Mouse (Mus musculus) fibroblast of lung, adult 2 months (primary cell): ENCODE measurements around the gene Wdr86.
A peak's percentile ranks its signal among the peaks of the same experiment; 100 is the strongest.
"Not testable (repeated sequence)": the region's sequence is repeated elsewhere in the genome, so short reads cannot be mapped to it uniquely, and the experiment has no call there.

Experiments
- DNase-seq: peaks from one replicate; pipeline ENCODE4 v3.0.0-alpha.2; 2011; ENCODE audit warnings: low read depth

Gene Wdr86

DNA sequence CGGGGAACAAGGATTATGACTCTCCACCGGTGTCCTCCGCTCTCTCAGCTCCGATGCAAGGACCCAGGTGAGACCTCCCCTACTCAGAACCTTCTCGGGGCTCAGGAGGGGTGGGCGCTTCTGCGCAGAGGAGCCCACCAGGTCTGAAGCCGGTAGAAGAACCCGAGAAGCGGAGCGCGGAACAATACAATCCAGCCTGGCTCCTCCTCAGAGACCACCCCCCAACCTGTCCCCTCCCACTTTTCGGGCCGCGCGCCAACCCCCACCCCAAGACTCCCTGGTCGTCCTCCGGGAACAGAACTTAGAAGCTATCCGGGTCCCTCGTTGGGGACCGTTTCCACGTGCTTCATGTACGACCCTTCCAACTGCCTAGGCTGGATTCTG is at the start of gene Wdr86:
Gene Wdr86, minus strand, starts transcription at position 240 of the 384 bp plus-strand sequence.
- no peak for DNase-seq

DNA sequence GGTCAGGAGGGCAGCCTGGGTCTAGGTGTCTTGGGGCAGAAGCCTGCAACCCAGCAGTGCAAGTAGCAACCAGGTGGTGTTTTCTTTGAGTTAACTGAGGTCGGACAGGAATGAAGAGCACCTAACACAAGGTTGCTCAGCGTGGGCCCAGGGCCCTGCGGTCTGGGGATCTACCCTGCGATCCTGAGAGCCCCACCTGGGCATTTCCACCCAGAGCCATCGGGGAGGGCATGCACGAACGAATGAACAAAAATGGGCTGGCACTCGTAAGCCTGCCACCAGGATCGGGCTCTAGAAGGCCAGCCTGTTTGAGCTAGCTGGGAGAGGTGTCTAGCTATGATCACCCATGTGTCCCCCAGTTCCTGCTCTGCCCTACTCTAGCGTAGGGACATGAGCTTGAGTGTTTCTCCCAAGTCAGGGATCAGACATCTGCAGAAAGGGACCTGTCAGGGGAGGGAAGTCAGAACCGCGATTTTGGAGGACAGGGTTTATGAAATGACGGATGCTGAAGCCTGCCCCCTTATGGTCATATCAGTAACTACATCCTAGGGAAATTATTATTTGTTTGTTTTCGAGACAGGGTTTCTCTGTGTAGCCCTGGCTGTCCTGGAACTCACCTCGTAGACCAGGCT is 49.5 kb upstream of the Wdr86 start:
- no peak for DNase-seq

DNA sequence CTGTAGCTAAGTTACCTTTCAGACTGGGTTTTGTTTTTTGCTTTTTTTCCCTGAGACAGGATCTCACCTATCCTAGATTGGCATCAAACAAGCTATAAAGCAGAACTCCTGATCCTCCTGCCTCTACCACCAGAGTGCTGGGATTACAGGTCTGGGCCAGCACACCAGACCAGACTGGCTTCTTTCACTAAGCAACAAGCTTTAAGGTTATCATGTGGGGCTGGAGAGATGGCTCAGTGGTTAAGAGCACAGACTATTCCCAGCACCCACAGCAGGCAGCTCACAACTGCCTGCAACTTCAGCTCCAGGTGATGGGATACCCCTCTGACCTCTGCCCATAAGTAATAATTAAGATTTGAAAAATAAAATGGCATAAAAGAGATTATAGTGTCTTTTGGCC is 48.8 kb upstream of the Wdr86 start:
- DNase-seq, result no peak

DNA sequence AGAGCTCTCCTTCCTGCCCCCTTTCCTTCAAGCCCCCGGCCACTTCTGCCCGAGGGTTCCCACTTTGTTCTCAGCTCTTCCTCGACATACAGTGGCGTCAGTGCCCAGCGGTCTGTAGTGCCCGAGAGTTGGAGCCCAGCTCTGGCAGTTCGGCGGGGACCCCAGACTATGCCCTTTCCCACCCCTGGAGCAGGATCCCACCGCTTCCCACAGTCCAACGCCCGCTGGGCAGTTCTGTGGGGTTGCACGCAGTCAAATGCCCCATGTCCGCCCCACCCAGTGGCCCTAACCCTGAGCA is 48.3 kb upstream of the Wdr86 start:
- DNase-seq, result no peak

DNA sequence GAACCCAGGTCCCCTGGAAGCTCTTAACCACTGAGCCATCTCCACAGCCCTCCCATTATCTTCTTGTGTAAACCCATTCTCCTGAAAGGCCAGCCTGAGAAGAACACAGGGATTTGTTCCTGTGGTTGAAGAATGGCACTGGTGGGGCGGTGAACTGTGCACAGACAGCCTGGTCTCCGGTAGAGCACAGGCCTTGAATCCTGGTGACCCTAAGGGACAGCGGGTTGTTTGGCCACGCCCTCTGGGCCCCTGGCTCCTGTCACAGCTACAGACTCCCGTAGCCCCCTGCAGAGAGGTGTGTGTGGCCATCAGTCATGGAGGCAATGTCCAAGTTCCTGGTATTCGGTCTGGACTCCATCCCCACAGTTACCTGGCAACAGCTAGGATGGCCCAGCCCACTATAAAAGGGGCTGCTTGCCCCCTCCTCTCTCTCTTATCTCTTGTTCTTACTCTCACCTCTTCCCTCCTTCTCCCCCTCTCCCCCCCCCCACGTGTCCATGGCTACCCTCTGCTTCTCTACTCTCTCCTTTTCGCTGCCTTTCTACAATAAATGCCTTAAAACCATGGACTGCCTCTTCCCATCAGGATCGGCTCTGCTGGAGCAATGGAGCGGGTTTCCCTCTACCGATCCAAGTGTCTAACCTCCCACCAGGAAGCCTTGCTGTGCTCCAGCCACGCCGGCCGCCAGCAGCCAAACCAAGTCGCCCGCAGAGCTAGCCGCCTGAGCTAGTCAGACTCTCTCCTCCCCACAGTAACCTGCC is 47.7 kb upstream of the Wdr86 start:
- DNase-seq, result no peak

DNA sequence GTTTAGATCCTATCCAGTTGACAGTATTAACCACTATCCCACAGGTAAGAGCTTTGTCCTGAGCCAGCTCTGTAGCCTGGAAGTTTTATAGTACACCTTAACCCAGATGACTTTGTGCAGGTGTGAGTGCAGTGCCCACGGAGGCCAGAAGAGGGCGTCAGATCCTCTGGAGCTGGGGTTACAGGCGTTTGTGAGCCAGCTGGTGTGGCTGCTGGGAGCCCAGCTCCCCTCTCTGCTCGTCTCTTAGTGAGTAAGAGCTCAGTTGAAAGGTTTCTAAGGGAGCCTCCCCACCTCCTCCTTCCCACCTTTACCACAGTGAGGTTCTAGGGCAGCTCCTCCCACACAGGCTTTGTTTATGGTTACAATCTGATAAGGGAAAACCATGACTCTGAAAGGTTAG is 46.2 kb upstream of the Wdr86 start:
- no peak for DNase-seq

DNA sequence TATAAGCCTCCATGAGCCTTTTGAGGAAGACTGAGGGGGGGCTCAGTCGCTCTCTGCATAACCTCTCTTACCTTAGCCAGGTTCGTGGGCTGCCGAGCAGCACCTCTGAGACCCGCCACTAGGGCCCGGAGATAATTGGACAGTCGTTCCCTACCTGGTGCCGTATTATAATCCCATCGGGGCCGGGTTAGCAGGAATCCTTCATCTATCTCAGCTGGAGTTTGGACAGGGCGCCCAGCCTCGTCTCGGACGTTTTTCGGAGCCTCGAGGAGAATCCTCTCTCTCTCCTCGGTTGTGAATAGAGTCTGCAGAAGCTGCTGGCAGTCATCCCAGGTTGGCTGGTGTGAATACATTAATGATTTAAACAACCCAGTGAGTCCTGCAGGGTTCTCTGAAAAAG is 44.0 kb upstream of the Wdr86 start:
- not testable (repeated sequence) for DNase-seq

DNA sequence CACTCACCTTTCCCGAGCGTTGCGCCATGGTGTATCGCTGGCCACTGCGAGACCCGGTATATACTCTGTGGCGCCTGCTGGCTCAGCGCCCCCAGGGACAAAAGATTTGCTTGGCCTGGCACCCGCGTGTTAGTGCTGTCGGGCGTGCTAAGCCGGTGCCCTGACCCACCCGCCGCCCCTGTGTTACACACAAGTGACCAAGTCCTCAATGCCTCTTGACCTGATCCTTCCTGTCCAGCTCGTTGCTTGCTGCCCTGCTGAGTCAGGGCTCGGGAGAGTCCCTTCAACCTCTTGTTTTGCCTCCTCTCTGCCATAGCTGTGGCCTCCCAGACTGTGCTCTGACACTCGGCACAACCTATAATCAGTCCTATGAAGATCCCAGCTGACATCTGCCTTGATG is 27.3 kb upstream of the Wdr86 start, which contains the start of gene Crygn:
Gene Crygn, minus strand, starts transcription at position 193 of the 400 bp plus-strand sequence.
- DNase-seq, result no peak

DNA sequence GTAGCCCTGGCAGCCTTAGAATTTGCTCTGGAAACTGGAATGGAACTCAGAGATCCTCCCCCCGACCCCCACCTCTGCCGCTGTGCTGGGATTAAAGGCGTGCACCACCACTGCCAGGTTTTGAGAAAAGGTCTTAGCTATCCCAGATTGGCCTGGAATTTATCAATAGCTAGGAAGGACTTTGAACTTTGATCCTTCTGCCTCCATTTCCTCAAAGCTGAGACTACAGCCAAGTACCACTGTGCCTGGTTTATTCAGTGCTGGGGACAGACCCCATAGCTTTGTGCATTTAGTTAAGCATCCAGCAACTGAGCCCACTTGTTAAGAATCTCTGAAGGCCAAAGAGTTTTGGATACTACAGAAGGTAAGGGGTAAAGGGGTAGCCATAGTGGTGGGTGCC is 26.4 kb upstream of the Wdr86 start:
- no peak for DNase-seq

DNA sequence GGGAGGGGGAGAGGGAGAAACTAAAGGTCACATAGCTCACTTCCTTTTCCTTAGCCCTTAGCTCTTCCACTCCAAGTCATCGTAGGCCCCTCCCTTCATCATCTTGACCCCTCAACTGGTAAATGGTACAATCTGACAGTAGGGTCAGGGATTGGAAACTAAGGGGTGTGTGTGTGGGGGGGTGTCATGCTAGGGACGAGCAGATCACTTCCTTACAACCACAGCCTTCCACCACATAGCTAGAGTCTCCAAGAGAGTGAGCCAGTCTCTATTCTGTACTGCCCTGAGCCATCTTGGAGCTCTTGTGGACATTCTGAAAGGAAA is 21.6 kb upstream of the Wdr86 start:
- DNase-seq, result no peak

DNA sequence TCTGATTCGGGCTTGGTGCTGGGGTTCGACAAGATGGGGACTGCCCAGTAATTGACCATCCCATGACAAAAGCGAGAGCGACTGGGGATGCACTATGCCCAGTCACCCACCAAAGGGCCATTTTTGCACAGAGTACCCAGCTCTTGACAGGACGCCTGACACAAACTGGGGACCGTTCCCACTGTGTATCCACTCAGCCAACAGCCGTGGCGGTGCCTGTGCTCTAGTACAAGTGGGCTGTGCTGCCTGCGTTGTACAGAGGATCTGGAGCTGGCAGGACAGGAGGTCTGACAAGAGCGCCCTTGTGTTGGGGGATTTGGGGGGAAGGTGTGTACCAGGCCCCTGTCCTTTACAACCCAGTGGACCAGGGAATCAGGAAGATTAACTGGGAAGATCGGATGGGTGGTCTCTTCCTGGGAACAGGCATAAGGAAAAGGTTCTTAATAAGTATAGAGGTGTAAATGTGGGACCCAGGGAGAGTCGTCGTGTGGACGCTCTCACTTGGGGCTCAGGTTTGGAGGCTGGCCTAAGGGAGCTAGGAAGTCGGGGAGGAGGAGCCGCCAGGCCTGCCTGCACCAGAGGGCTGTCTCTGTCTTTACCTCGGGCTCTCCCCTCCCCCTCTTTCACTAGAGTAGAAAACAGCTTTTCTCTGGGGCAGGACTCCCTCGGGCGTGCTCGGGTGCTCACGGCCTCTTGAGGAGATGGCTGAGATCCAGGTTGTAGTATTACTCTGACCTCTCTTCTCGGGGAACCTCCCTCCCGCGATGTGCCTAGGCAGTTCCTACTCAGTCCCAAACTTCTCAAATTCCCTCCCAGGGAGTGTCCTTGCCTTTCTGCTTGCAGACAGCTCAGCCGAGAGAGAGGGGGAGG is 21.0 kb upstream of the Wdr86 start:
- peak; percentile 35 for DNase-seq

DNA sequence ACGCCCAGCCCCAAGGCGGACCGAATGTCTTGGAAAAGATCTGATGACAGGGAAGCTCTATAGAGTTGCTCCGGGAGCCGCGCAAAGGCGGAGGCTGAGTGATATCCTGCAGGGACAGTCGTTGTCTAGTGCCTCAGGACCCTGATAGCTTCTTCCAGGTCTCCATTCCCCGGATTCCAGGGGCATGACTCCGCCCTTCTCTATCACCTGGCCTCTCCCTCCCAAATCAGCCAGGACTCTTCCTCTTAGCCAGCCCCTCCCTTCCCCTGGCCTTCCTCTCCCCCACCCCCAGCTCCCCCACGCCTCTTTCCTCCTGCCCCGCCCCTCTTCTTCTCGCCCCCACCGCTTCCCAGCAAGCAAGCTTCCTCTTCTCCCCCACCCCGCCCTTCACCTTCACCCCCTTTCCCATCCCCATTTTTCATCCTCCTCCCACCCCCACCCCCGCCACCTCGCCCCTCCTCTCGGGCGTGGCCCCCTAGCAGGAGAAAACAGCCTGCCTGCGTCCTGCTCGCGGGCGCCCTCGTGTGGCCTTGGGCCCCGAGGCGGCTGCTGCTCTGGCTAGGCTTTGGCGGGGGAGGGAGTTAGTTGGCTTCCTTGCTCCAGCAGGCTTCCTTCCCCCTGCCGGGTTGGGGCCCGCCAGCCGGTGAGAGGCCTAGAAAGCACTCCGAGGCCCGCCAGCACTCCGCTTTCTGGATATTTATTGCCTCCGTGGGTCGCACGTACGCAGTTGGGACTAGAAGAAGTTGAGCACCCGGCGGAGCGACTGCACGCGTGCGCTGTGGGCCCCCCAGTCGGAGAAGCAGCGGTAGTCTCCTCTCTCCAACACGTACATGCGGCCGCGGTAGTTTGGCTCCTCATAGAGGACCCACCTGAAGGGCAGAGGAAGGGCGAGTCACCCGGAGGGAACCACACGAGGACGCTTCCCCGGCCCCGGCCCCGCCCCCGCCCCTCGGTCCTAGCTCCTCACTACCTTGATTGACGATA is 20.1 kb upstream of the Wdr86 start:
- peak; percentile 72 for DNase-seq

DNA sequence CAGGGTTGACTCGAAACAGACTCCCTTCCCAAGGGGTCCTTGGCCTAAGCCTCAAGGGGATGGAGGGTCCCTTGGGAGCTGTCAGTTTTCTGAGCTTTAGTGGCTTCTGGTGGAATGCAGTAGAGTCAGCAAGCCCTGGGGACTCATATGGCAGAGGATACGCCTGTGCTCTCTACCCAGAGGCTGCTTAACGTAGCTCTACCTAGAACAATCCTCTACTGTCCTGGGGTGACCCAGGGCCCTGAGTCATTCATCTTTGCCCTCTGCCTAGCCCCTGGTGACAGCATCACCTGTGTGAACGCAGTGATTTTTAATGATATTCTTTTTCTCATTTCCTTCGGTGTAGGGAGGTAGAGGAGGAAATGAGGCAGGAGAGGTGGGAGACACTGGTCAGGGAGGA is 19.2 kb upstream of the Wdr86 start:
- DNase-seq, result no peak

DNA sequence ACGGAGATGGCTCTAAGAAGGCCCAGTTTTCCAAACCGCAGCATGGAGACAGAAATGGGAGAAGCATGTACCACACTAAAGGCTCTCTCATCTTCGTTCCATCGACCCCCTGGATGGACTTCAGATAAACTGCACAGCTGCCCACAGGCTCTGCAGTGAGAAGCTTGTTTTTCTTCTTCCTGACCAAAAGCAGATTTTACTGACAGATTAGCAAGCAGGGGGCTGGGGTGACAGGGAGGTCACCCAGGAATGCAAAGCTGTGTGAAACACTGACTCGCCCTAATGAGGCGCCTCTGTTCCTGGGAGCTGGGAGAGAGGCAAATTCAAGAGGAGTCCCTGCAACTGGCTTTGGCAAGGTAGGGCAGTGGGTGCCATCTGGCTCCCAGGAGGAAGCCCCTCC is 17.0 kb upstream of the Wdr86 start:
- no peak for DNase-seq

DNA sequence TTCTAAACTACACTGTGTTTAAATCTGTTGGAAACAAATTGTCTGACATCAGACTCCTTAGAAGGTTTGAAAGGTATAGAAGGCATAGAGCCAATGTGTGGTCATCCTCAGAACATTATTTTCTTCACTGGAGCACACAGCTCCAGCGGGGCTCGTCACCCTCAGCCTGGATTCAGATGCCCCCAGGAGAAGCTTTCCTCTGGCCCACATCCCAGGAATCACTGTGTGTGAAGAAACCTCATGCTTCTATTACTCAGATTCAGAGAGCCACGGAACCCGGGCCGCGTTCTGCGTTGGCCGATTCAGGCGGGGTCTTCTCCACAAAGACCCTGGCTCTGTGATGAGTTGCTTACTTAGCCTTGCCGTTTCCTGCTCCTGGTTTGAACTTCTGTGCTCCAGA is 13.4 kb upstream of the Wdr86 start:
- DNase-seq, result no peak

DNA sequence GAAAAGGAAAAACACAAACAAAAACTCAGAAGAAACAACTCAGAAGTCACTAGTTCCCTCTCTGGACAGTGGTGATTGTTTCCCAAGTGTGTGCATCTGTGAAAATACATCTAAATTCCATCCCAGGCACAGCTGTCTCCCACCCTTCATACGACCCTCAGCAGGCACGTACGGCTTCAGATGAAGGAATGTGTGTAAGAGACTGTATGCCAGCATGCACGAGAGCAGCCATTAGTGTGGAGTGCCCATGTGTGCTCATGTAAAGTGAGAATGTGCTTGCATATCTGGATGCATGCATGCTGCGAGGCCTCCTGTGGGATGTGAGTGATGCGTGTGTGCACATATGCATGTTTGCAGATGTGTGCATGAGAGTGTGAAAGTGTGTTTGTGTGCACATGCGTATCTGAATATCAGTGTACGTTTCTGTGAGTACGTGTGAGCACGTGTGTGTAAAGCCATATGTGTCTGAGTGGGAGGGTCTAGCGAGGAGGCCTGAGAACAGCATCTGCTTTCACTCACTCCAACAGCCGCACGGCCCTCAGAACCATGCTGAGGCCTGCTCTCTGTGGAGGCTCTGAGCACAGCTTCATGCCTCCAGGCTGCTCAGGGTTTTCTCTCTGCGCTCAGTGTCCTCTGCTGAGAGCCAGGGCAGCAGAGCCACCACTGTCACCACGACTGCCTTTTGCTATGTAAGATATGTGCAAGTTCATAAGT is 10.8 kb upstream of the Wdr86 start:
- DNase-seq, result no peak

DNA sequence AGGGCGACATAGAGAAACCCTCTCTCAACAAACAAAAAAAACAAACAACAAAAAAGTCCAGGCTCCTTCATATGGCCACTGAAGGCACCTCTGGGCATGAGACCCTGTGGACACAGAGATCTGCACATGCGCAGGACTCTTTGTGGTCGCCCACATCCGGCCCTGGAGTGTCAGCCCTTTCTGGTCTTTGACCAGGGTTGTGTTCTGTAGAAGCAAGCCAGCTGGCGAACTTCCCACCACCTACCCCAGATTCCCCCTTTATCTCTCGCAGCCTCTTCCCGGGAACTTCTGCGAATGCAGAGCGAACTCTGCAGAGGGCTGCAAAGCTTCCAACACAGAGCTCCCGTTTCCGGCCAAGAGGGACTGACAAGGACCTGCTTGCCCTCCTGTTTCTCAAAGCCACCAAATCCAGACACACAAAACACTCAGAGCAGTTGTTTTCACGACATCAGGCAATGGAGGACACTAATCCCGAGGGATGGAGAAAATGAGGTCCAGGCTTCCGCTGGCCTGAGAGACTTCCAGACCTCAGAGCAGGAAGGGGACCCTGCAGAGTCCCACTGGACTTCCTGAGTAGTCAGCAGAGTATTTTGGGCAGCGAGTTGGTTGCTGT is 8.7 kb upstream of the Wdr86 start:
- no peak for DNase-seq

DNA sequence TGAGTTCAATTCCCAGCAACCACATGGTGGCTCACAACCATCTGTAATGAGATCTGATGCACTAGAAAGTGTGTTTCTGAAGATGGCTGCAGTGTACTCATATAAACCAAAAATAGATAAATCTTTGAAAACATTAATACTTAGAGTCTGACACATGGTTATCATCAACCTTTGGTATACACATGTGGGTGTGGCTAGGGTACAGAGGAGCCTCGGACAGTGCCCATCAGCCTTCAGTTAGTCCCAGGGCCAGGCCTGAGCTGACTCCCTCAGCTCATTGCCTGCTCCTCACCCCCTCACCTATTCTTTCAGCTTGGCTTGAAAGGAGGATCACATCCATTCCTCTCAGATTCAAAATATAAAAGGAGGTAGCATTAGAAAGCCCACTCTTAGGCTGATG is 8.0 kb upstream of the Wdr86 start:
- DNase-seq, result no peak

DNA sequence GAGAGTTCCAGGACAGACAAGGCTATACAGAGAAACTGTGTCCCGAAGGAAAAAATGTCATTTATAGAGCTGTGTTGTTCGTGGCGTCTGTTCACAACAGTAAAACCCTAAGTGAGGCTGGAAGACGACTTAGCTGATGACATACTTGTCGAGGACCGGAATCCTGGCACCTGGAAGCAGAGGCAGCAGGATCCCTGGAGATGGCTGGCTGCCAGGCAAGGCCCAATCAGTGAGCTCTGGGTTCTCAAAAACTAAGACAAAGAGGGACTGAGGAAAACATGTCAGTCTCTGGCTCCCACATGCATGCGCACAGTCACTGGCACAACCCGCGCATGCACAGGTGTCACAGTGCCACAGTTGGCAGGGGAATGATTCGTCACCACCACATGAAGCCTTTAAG is 7.1 kb upstream of the Wdr86 start:
- DNase-seq, result no peak

DNA sequence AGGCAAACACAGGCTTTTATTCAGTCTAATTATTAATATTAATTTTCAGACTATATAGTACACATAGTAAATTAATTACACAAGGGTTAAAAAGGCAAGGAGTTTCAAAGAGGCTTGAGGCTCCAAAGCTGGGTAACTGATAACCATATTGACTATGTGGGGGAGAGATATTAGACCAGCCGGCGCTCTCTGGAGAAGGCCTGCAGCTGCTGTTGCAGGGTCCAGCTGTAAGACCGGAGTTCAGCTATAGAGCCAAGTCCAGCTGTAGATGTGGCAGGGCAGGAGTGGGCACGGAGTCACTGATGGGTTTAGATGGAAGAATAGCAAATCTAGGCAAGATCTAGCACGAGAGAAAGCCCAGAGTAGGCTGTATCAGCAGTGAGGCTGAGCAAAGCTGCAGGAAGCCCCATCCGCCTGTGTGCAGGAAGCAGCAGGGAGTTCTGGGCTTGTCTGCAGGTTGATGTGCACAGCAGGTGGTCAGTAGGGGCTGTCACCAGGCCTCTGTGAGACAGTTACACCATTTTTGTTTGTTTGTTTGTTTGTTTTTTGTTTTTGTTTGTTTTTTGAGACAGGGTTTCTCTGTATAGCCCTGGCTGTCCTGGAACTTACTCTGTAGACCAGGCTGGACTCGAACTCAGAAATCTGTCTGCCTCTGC is 3.4 kb upstream of the Wdr86 start:
- DNase-seq, result no peak
